Mouse (Mus musculus): Measurements from ENCODE around the gene Rbm39. TPM values are rescaled to one million over a fixed set of nuclear protein-coding genes. Genes with fewer than 3 reads are reported as not detected.

Gene Rbm39
- total RNA-seq (2023), result 1,780 and 2,284 TPM in 2 replicates

DNA sequence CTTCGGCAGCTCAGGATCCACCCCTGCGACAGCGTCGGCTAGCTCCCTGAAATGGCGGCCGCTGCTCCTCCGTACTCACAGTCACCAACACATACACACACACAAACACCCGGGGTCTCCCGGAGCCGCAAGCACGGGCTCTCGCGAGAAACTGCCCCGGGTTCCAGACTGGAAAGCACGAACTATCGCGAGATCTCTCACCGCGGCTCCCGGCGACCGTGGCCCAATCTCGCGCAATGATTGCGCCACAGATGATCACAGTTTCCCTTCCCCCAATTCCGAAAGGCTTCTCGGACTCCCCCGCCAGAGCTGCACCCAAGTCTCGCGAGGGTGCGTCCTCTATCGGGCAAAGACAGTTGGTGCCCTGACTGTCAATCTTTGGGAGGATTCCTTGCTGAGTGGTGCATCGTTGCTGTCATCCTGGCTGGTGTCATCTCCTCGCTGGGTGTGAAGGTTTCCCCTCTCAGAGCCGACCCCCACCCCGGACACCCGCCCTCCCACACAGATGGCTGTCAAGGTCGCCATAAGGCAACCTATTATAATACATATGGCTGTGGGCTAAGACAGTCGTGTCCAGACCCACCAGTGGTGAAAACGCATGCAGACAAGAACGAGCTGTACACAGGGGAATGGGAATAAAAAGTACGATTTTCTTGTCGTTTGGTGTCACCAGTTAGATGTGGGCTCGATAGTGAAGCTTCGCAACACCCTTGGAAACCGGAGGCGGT is at the start of gene Rbm39:
TSS of gene Rbm39 (minus strand) at position 145 of the 728 bp plus-strand sequence.

DNA sequence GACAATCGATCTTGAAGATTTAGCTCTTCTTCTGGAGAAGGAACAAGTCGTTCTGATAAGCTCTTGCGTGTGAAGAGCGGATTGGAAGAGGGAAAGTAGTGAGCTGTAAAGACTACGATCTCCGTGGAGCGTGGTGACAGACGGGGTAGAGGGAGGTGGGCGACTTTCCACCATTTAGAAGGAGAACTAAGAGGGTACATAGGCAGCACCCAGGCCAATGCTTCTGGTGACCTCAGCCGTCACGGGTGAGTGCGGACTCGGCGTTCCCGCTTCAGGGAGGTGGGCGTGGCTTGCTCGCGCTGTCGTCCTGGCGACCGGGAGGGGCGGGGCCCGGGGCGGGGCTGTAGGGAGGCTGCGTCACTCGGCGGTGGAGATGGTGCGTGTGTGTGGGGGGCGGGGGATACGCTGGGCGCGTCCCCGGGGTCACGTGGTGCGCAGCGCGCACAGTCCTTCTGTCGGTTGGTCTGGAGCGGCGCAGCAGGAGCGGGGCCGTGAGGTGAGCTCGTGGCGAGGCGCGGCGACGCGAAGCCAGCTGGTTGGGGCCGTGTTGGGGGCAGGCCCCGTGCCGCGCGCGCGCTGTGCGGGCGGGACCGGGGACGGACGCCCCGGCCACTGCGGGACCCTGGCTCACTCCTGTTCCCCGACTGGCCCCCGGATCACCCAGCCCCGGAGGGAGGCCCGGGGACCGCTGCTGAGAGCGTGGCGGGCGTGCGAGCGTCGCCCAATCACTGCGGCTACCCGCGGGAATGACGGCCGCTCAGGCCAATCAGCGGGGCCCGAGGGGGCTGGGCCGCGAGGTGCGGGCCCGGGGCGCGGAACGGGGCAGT is 16.5 kb upstream of the Rbm39 start, which contains the start of gene Phf20:
TSS of gene Phf20 (plus strand) at position 165 of the 827 bp plus-strand sequence.

DNA sequence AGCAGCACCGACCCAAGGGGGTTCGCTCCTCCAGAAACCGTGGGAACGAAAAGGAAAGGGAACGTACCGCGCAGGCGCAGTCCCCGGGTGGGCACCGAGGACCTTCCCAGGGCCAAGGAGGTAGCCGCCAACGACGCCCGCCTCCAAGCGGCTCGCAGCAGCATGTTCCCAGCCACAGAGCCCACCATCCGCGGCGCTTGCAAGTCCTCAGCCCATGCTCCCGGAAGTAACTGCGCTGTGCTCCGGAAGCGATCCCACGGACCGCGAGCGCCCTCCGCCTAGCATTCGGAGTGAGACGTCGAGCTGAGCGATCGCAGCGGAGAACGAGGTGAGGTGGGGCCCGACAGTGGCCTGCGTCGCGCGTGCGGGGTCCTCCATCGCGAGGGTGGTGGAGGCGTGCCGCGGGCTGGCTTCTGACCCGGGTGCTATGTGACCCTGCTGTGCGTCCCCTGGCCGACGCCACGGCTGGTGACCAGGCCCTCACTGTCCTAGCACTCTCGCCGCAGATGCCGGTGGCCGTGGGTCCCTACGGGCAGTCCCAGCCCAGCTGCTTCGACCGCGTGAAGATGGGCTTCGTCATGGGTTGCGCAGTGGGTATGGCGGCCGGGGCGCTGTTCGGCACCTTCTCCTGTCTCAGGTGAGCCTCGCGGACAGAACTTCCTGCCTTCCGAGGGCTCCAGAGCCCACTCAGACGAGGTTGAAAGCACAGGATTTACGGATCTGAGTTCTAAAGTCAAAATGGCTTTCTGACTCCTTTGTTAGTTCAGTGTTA is 35.9 kb downstream of the Rbm39 start, which contains the start of the genes Romo1 and Nfs1:
TSS of gene Romo1 (plus strand) at position 87 of the 772 bp plus-strand sequence.
TSS of gene Nfs1 (minus strand) at position 234 of the 772 bp plus-strand sequence.

DNA sequence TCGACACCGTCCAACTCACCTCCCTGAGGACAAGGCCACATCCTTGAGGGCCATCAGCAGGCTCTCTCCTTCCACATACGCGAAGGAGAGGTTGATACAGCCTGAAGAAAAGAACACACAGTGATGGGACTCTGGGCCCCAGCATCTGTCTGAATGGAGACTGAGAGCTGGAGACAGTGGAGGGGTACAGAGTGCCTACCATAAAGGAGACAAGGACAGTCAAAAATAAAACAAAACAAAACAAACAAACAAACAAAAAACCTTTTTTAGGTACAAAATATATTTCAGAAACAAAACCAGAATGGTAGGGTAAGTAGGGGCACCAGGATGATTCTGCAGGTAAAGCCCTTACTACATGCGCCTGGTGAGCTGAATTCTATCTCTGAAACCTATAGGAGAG is 53.0 kb downstream of the Rbm39 start, which contains the start of gene Gm28036:
TSS of gene Gm28036 (minus strand) at position 101 of the 400 bp plus-strand sequence.

DNA sequence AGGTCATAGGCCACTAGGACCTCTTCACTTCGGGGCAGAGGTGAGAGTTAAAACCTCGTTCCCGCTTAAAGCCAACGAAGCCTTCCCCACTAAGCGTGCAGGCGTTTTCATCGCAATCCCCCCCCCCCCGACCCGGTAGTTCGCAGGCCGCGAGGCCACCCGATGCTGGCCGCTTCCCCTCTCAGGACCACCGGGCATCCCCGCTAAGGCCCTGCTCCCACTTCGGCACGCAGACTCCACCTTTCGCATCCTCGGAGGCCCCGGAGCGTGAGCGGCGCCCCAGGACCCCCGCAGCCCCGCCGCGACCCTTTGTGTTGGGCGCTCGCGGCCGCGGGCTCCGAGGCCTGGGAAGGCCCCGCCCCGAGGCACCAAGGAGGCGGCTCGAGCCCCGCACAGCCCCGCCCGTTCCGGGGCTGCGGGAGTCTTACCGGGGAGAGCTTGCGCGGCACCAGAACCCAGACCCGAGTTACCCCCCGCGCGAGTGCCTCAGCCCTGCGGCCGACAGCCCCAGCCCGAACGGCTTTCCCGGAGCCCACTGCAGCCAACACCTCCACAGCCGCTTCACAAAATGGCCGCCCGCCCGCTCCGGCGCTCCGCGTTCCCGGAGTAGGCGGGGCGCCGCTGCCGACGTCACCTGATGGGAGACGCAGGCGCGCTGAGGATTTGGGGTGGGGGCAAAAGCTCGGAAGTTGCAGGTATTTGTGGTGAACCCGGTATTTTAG is 68.5 kb downstream of the Rbm39 start, which contains the start of the genes Cpne1 and Rbm12:
TSS of gene Cpne1 (minus strand) at position 608 of the 722 bp plus-strand sequence.
TSS of gene Rbm12 (minus strand) at position 621 of the 722 bp plus-strand sequence.

Other genes starting within 250 kb of the Rbm39 start
- 9.8 and 13.0 TPM in 2 replicates for gene Uqcc1, start 249.9 kb downstream of the Rbm39 start, total RNA-seq (2023)
- not detected in 2 replicates for gene Gm15557, start 239.5 kb downstream of the Rbm39 start, total RNA-seq (2023)
- gene Gdf5, start 234.9 kb downstream of the Rbm39 start, total RNA-seq (2023), result not detected in 2 replicates
- gene Cep250, start 223.8 kb downstream of the Rbm39 start, total RNA-seq (2023), result 57.4 and 85.4 TPM in 2 replicates
- not detected in 2 replicates for gene 6430550D23Rik, start 172.3 kb downstream of the Rbm39 start, total RNA-seq (2023)
- gene Ergic3, start 172.2 kb downstream of the Rbm39 start, total RNA-seq (2023), result 57.4 and 60.2 TPM in 2 replicates
- gene Fer1l4, start 127.3 kb downstream of the Rbm39 start, total RNA-seq (2023), result not detected in 2 replicates
- gene Spag4, start 115.1 kb downstream of the Rbm39 start, total RNA-seq (2023), result 0.43 and 0.85 TPM in 2 replicates
- 65.0 and 74.0 TPM in 2 replicates for gene Cpne1, start 68.3 kb downstream of the Rbm39 start, total RNA-seq (2023)
- 17.7 and 19.8 TPM in 2 replicates for gene Rbm12, start 68.3 kb downstream of the Rbm39 start, total RNA-seq (2023)
- 9.9 and 20.0 TPM in 2 replicates for gene Gm28036, start 53.1 kb downstream of the Rbm39 start, total RNA-seq (2023)
- 41.2 and 53.9 TPM in 2 replicates for gene Romo1, start 36.2 kb downstream of the Rbm39 start, total RNA-seq (2023)
- 14.0 and 18.5 TPM in 2 replicates for gene Nfs1, start 36.1 kb downstream of the Rbm39 start, total RNA-seq (2023)
- gene Phf20, start 16.2 kb upstream of the Rbm39 start, total RNA-seq (2023), result 30.1 and 44.3 TPM in 2 replicates
- 6.1 and 11.3 TPM in 2 replicates for gene Cnbd2, start 132.1 kb upstream of the Rbm39 start, total RNA-seq (2023)
- gene Scand1, start 132.5 kb upstream of the Rbm39 start, total RNA-seq (2023), result 148 and 170 TPM in 2 replicates
- 0.50 TPM in 1 of 2 replicates, not detected in the other for gene Epb41l1, start 240.7 kb upstream of the Rbm39 start, total RNA-seq (2023)